Mouse (Mus musculus) midbrain, embryonic 11.5 days (tissue): ENCODE measurements around the gene Ppig. TPM values are rescaled to one million over a fixed set of nuclear protein-coding genes. Genes with fewer than 3 reads are reported as not detected.
"Not testable (repeated sequence)": the region's sequence is repeated elsewhere in the genome, so short reads cannot be mapped to it uniquely, and the experiment has no call there.

Experiments
- ATAC-seq: fragments of 200-750 bp; cut with Nextera tagmentation; 2 replicates; pipeline ENCODE4 v1.8.0; 2017; ENCODE audit warnings: moderate TSS enrichment, moderate library complexity; ENCODE audit not compliant: low FRiP score
- DNase-seq: peaks from one replicate; pipeline ENCODE4 v3.0.0; 2015; ENCODE audit warnings: low spot score; ENCODE audit errors: missing footprints
- H3K27ac ChIP-seq: fragments of 300-500 bp; sonication (generic); 2 replicates; pipeline ENCODE4 v1.5.1; 2014; ENCODE audit warnings: low read depth, low read length
- H3K27me3 ChIP-seq: fragments of 300-500 bp; sonication (generic); 2 replicates; pipeline ENCODE4 v1.6.1; 2014; ENCODE audit warnings: mild to moderate bottlenecking, low read length, moderate library complexity, mixed read lengths; ENCODE audit not compliant: control insufficient read depth, insufficient read depth
- H3K36me3 ChIP-seq: fragments of 300-500 bp; sonication (generic); 2 replicates; pipeline ENCODE4 v1.6.1; 2014; ENCODE audit warnings: mild to moderate bottlenecking, low read length, moderate library complexity, mixed read lengths; ENCODE audit not compliant: control insufficient read depth, insufficient read depth
- H3K4me1 ChIP-seq: fragments of 300-500 bp; sonication (generic); 2 replicates; pipeline ENCODE4 v1.6.1; 2014; ENCODE audit warnings: low read length; ENCODE audit not compliant: control insufficient read depth, insufficient read depth
- H3K4me2 ChIP-seq: fragments of 300-500 bp; sonication (generic); 2 replicates; pipeline ENCODE4 v1.6.1; 2014; ENCODE audit warnings: mild to moderate bottlenecking, moderate library complexity
- H3K4me3 ChIP-seq: fragments of 300-500 bp; sonication (generic); 2 replicates; pipeline ENCODE4 v1.5.1; 2014; ENCODE audit warnings: low read depth, low read length
- H3K9ac ChIP-seq: fragments of 300-500 bp; sonication (generic); 2 replicates; pipeline ENCODE4 v1.6.1; 2014; ENCODE audit warnings: low read length
- H3K9me3 ChIP-seq: fragments of 300-500 bp; sonication (generic); 2 replicates; pipeline ENCODE4 v1.6.1; 2016; ENCODE audit warnings: low read length; ENCODE audit not compliant: control insufficient read depth
- WGBS: fragments of 180-500 bp; shearing (Covaris S2); extraction: QIAGEN DNeasy Blood & Tissue Kit; methylation state at CpG from one replicate; pipeline ENCODE4 v1.1.7; 2014; 5-methylcytosine and 5-hydroxymethylcytosine counted together
- polyA plus RNA-seq: library from polyadenylated mRNA; unstranded; fragments of >200 nt; fragmentation: Nextera tagmentation; extraction: Ambion mirVana; gene quantifications from 2 replicates; pipeline ENCODE4 v1.2.1, GENCODE M21; 2014

Ppig gene
- polyA plus RNA-seq: 128 and 155 TPM in 2 replicates

DNA sequence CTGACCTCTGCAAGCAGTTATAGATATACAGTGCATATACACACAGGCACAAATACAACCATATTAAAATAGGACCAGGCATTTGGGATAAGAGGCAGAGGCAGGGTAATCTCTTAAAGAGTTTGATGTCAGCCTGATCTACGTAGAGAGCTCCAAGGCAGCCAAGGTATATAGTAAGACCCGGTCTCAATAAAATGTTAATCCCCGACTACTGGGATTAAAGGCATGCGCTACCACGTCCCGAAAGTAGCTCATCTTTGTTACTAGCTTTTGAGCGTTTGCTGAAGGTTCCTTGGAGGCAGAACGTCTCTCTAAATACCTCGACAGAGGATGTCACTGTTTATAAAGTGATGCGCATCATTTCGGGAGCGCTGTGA, at the start of gene Ppig:
TSS of gene Ppig (plus strand) at position 273 of the 377 bp plus-strand sequence.
- H3K27me3 ChIP-seq: no peaks in the 10 kb centered on the region
- H3K4me2 ChIP-seq: peak within 1 kb of the TSS; percentile 90
- H3K9ac ChIP-seq: peak within 1 kb of the TSS; percentile 84
- 4% methylated on average over 12 of the region's 12 CpGs for WGBS
- H3K4me1 ChIP-seq: peaks cover 3% of the 10 kb centered on the region
- no peaks in the 10 kb centered on the region for H3K36me3 ChIP-seq
- peak within 1 kb of the TSS; percentile 68; the same call in 1 of the 2 replicates for H3K27ac ChIP-seq
- peak within 1 kb of the TSS; percentile 95 for H3K4me3 ChIP-seq
- DNase-seq: no peak
- ATAC-seq: peak; percentile 45
- H3K9me3 ChIP-seq: no peaks in the 10 kb centered on the region

DNA sequence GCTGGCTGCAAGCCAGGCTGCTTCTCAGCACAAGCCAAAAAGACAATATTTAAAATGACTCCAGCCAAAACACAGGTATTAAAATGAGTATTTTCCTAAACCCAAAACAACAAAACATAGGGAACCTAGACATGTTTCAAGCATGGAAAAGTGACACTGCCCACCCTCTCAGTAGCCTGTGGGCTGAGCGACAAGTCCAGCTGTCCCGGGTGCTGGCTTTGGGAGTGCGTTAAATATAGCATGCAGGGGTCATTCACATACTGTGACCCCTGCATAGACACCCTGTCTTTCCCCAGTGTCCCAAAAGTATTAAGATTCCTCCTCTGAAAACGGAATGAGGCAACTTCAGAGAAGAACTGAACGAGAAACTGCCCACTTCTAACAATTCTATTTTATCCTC, 48.6 kb upstream of the Ppig start:
- Histone ChIP-seq H3K4me1 (no peaks in the 10 kb centered on the region), H3K27ac (no peak overlapping the region), H3K4me3 (no peak overlapping the region), H3K9ac (no peak overlapping the region), H3K36me3 (no peaks in the 10 kb centered on the region; the same call in 1 of the 2 replicates), H3K27me3 (no peaks in the 10 kb centered on the region), H3K9me3 (no peaks in the 10 kb centered on the region), H3K4me2 (no peak overlapping the region)
- whole genome bisulfite sequencing: 75% methylated on average over 5 of the region's 5 CpGs
- no peak for DNase-seq
- ATAC-seq: no peak

DNA sequence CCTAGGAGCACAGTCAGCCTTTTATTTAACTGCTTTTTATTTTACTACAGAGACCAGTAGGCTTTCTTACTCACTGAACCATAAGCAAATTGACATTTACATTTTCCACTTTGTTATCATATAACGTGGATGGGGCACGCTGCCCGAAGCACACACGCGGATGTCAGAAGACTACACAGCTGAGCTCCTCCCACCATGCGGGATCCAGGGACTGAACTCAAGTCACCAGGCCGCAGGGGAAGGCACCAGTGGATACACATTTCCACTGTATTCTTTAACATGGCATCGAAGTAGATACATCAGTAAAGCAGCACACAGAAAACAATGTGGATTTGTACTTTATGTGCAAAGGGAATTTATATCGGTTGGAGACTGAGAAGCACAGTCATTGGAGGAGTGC, 47.1 kb upstream of the Ppig start:
- H3K4me2 ChIP-seq: no peak overlapping the region
- peak; percentile 69 for DNase-seq

DNA sequence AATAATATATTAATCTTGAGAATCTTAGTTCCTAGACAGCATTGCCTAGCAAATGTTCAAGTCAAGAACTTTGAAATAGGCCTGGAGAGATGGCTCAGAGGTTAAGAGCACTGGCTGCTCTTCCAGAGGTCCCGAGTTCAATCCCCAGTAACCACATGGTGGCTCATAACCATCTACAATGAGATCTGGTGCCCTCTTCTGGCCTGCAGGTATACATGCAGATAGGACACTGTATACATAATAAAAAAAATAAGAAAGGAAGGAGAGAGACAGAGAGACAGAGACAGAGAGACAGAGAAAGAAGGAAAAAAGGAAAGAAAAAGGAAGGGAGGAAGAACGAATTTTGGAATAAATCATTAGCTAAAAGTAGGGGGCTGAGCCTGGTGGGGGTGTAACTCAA, 45.6 kb upstream of the Ppig start:
- DNase-seq: peak; percentile 35
- H3K27me3 ChIP-seq: peaks cover 5% of the 10 kb centered on the region; the same call in 1 of the 2 replicates
- H3K9me3 ChIP-seq: no peaks in the 10 kb centered on the region
- no peaks in the 10 kb centered on the region for H3K36me3 ChIP-seq
- H3K4me1 ChIP-seq: no peaks in the 10 kb centered on the region
- 74% methylated on average over 2 of the region's 2 CpGs for WGBS
- H3K9ac ChIP-seq: no peak overlapping the region
- H3K27ac ChIP-seq: no peak overlapping the region
- no peak overlapping the region for H3K4me2 ChIP-seq
- H3K4me3 ChIP-seq: no peak overlapping the region
- ATAC-seq: no peak

More for the DNA sequence above, 47.1 kb upstream of the Ppig start:
- H3K36me3 ChIP-seq: no peaks in the 10 kb centered on the region; the same call in 1 of the 2 replicates
- no peak overlapping the region for H3K9ac ChIP-seq
- H3K27me3 ChIP-seq: no peaks in the 10 kb centered on the region
- no peaks in the 10 kb centered on the region for H3K9me3 ChIP-seq
- WGBS: 91% methylated on average over 9 of the region's 9 CpGs
- H3K4me1 ChIP-seq: no peaks in the 10 kb centered on the region
- H3K4me3 ChIP-seq: no peak overlapping the region
- H3K27ac ChIP-seq: no peak overlapping the region
- ATAC-seq: no peak

DNA sequence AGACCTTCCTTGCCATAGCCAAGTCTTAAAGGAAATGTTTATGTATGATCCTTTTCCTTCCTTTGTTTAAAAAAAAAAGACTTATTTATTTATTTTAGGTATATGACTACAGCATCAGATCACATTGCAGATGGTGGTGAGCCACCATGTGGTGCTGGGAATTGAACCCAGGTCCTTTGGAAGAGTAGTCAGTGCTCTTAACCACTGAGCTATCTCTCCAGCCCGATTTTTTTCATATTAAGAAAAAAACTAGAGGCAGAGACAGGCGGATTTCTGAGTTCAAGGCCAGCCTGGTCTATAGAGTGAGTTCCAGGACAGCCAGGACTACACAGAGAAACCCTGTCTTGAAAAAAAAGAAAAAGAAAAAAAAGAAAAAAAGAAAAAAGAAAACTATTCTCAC, 45.1 kb upstream of the Ppig start:
- H3K4me1 ChIP-seq, H3K27ac ChIP-seq, ATAC-seq, H3K9me3 ChIP-seq, H3K4me3 ChIP-seq, H3K4me2 ChIP-seq, H3K27me3 ChIP-seq, H3K36me3 ChIP-seq, H3K9ac ChIP-seq: not testable (repeated sequence)
- DNase-seq: peak; percentile 31
- 84% methylated on average over 2 of the region's 2 CpGs for WGBS

DNA sequence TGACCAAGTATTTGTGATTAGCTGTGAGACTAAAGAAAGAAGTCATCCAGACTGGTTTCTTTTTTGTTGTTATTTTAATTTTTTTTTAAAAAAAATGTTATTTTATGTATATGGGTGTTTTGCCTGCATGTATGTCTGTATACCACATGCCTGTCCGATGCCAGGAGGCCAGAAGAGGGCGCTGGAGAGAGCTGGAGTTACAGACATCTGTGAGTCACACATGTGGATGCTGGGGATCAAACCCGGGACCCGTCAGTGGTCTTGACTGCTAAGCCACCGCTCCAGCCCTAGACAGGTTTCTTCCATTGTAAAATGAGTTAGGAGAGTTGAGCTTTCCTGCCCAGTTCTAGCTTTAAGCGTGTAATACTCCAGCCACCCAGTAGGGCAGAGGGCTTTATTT, 42.4 kb upstream of the Ppig start:
- Histone ChIP-seq H3K4me1 (peaks cover 11% of the 10 kb centered on the region), H3K4me3 (no peak overlapping the region), H3K9ac (no peak overlapping the region), H3K4me2 (no peak overlapping the region), H3K9me3 (no peaks in the 10 kb centered on the region), H3K27ac (no peak overlapping the region), H3K27me3 (peaks cover 5% of the 10 kb centered on the region; the same call in 1 of the 2 replicates), H3K36me3 (no peaks in the 10 kb centered on the region)
- ATAC-seq (no peak), DNase-seq (no peak)
- 69% methylated on average over 6 of the region's 6 CpGs for WGBS

DNA sequence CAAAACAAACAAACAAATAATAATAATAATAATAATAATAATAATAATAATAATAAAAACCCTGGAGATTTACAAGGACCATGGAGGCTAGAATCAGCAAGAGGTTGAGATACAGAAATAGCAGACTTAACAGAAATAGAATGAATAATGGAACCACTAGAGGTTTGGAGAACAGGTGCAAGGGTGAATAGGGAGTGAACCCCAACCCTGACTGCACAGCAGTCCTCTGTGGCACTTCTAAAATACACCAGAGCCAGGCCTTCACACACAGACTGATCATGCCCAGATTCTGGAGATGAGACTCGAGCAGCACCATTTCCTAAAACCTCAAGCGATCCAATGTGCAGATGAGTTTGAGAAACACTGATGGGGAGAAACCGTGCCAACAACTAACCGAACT, 40.4 kb upstream of the Ppig start:
- no peak overlapping the region for H3K4me2 ChIP-seq
- H3K36me3 ChIP-seq: no peaks in the 10 kb centered on the region
- H3K4me1 ChIP-seq: peaks cover 11% of the 10 kb centered on the region
- H3K9ac ChIP-seq: no peak overlapping the region
- 84% methylated on average over 4 of the region's 4 CpGs for WGBS
- H3K27ac ChIP-seq: no peak overlapping the region
- H3K27me3 ChIP-seq: peaks cover 8% of the 10 kb centered on the region; the same call in 1 of the 2 replicates
- no peak for ATAC-seq
- no peak for DNase-seq
- no peak overlapping the region for H3K4me3 ChIP-seq
- H3K9me3 ChIP-seq: no peaks in the 10 kb centered on the region

DNA sequence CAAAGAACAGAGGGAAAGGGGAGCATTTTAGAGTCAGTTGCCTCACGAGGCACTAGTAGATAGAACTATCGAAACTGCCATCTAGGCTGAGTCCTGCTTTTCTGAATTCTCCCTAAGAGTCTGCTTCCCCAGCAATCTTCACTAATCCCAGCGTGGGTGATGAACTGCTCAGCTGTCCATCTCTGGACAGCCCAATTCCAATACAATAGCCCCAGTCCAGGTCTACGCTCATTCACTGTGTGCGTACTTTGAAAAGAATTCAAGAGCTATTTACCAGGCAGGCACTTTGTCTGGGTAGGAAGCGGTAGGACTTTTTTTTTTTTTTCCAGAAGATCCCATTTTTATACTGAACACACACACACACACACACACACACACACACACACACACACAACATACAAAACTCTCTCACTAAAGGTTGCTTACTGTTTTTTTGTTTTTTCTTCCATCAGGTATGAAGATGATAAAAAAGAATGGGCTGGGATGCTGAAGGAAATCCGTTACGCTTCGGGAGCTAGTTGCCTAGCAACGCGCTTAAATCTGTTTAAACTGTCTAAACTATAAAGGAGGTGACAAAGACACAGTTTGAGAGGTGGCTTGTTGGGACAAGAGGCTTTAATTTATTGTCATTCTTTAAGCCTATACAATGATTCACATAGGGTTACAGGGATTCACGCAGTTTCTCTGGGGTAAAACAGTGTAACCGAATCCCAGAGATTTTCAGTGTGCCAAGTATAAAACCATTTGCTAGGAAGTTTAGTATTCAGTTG, 39.1 kb upstream of the Ppig start:
- Histone ChIP-seq H3K4me1 (peaks cover 11% of the 10 kb centered on the region), H3K9me3 (no peaks in the 10 kb centered on the region), H3K27me3 (peaks cover 8% of the 10 kb centered on the region; the same call in 1 of the 2 replicates), H3K36me3 (no peaks in the 10 kb centered on the region), H3K9ac (no peak overlapping the region), H3K27ac (no peak overlapping the region), H3K4me3 (no peak overlapping the region), H3K4me2 (peak overlapping the region; percentile 10; the same call in 1 of the 2 replicates)
- ATAC-seq: peak; percentile 85
- 15% methylated on average over 13 of the region's 13 CpGs for WGBS
- DNase-seq: peak; percentile 95

DNA sequence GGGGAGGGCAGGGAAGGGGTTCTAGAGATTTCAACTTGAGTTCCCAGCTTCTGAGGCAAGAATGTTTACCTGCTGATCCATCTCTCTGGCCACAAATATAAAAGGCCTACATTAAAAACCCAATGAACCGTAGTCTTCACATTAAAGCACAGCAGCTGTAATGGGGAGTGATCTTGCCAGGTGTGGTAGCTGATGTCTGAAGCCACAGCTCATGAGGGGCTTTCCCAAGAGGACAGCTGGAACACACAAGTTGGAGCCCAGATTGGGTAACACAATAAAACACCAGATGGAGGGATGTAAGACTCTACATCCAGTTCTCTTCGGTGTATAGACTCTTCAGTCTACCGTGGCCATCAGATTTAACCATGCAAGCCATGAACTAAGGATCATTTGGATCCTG, 37.9 kb upstream of the Ppig start:
- Histone ChIP-seq H3K4me3 (no peak overlapping the region), H3K27me3 (peaks cover 8% of the 10 kb centered on the region; the same call in 1 of the 2 replicates), H3K36me3 (peaks cover 4% of the 10 kb centered on the region; the same call in 1 of the 2 replicates), H3K4me1 (peaks cover 11% of the 10 kb centered on the region), H3K4me2 (no peak overlapping the region), H3K9ac (no peak overlapping the region), H3K27ac (no peak overlapping the region), H3K9me3 (no peaks in the 10 kb centered on the region)
- 93% methylated on average over 3 of the region's 3 CpGs for WGBS
- DNase-seq (no peak), ATAC-seq (no peak)
